Comparison of ENCODE assay signal across 8 mouse cellular contexts in genomic region chr9:107563029-107563581, GRCm38 (mm10). TPM values are rescaled to one million over a fixed set of nuclear protein-coding genes. Genes with fewer than 3 reads are reported as not detected.
DNase-seq lines count a peak whose midpoint lies in the region; ATAC-seq and TF ChIP-seq lines count a peak whose summit lies in the region.

Gene Tusc2 (plus strand): TSS chr9:107563255.

- 1% methylated on average over 43 of the region's 46 CpGs for WGBS in hindbrain, embryonic 12.5 days

- in situ Hi-C loops in Patski (cut with MboI; ENCODE audit: low pct_unique_long_range_greater_than_20kb) = no loop called here

- peak within 1 kb of the TSS; percentile 84 for H3K4me3 ChIP-seq in hindbrain, embryonic 12.5 days

- H3K9me3 ChIP-seq in hindbrain, embryonic 12.5 days (replicated peaks) = no peaks in the 10 kb centered on the region

- H3K27ac ChIP-seq in hindbrain, embryonic 12.5 days = peak within 1 kb of the TSS; percentile 60

- no peaks in the 10 kb centered on the region for H3K27me3 ChIP-seq in Patski
- no peaks in the 10 kb centered on the region for H3K27me3 ChIP-seq in hindbrain, embryonic 12.5 days

- peaks cover 56% of the 10 kb centered on the region for H3K36me3 ChIP-seq in hindbrain, embryonic 12.5 days

- H3K4me2 ChIP-seq in hindbrain, embryonic 12.5 days (replicated peaks) = peak within 1 kb of the TSS; percentile 84

- peaks cover 26% of the 10 kb centered on the region for H3K4me1 ChIP-seq in hindbrain, embryonic 12.5 days

- ATAC-seq in Patski = peak; percentile 99
- ATAC-seq in hindbrain, embryonic 12.5 days (ENCODE audit: low FRiP score) = peak; percentile 93

- peak within 1 kb of the TSS; percentile 87 for H3K9ac ChIP-seq in hindbrain, embryonic 12.5 days

- DNase-seq in Patski (ENCODE audit: low read depth, low spot score) = no peak
- DNase-seq in cerebellum, postnatal 10 days = peak; percentile 94 to 95
- DNase-seq in frontal cortex, postnatal 10 days (ENCODE audit: low spot score in 2 of 2) = peak; percentile 91 to 93
- DNase-seq in layer of hippocampus, postnatal 25 days (ENCODE audit: extremely low spot score in 1 of 2, low spot score in 1 of 2) = peak; percentile 79 to 83
- peak; percentile 98 for DNase-seq in lung, postnatal 25 days (ENCODE audit: low spot score)
- DNase-seq in retina, postnatal 7 days (ENCODE audit: low read depth, low spot score) = peak; percentile 91
- peak; percentile 81 for DNase-seq in urinary bladder, adult 2 months (ENCODE audit: low spot score)

- CTCF ChIA-PET in Patski (lab: Charles Lee) = no interaction called here

- TF ChIP-seq CTCF in Patski (IDR thresholded peaks at IDR 0.05) = no peak

- POLR2A ChIA-PET in Patski (lab: Charles Lee) = interaction anchor here (0.6 to 2.6 kb wide), 4 partner anchors 9 to 69 kb away, joined by 3 to 9 read pairs (median 5); partner anchors contain the start of gene Hyal3

RNA-seq across cellular contexts. Expression of gene Tusc2, which starts in this region (rescaled TPM):
- polyA plus RNA-seq in Patski (2021) = 30.1 TPM
- polyA plus RNA-seq in hindbrain, embryonic 12.5 days (2016; fragmentation: Nextera tagmentation; extraction: Ambion mirVana) = 84.8 and 87.0 TPM in 2 replicates
- 10 to 100 TPM; 71.1 to 76.0 TPM for total RNA-seq in layer of hippocampus, postnatal 25 days (2021)
- polyA plus RNA-seq in urinary bladder, adult 2 months (2012; rRNA removed) = 43.9 and 50.6 TPM in 2 replicates
